Mouse (Mus musculus): Measurements from ENCODE around the gene Kel. TPM values are rescaled to one million over a fixed set of nuclear protein-coding genes. Genes with fewer than 3 reads are reported as not detected.

Gene Kel
- polyA plus RNA-seq, 1 experiment, result not detected

DNA sequence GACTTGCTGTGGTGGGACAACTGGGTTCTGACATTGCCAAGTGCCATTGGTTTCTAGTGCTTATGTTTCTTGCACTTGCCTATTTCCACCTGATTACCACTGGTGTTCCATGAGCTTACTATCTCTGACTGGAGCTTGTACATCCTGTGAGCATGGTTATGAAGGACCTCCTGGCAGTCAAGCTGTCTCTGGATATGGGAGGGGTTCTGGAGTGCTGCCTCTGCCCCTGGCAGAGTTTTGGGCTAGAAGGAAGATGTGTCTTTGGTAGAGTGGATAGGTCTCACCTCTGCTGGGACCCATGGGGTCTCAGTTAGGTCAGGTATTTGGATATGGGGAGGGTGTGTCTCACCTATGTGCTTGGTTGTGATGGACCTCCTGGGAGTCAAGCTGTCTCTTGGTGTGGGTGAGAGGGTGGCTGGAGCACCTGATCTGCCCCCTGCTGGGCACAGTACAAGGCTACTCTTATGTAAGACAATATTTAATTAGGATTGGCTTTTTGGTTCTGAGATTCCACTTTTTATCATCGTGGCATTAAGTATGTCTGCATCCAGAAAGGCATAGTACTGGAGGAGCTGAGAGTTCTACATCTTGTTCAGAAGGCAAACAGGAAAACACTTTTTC, 24.0 kb upstream of the Kel start:
- H3K79me2 ChIP-seq (ENCODE audit: control insufficient read depth, insufficient read depth), result no peaks in the 10 kb centered on the region
- no peaks in the 10 kb centered on the region for H3K27me3 ChIP-seq (ENCODE audit: control insufficient read depth, insufficient read depth, insufficient read length)
- H3K36me3 ChIP-seq (ENCODE audit: control insufficient read depth, insufficient read depth), result no peaks in the 10 kb centered on the region
- H3ac ChIP-seq (ENCODE audit: control insufficient read depth, insufficient read length), result no peak overlapping the region
- TF ChIP-seq MYOD1 (IDR thresholded peaks at IDR 0.05; ENCODE audit: control insufficient read depth in 1 of 3, insufficient read length in 2 of 3, low read depth in 2 of 3), result no peak
- TF ChIP-seq USF1 (IDR thresholded peaks at IDR 0.05; ENCODE audit: low read depth), result no peak
- H3K4me2 ChIP-seq (ENCODE audit: low read depth), result no peak overlapping the region
- H3K4me3 ChIP-seq, result no peak overlapping the region

DNA sequence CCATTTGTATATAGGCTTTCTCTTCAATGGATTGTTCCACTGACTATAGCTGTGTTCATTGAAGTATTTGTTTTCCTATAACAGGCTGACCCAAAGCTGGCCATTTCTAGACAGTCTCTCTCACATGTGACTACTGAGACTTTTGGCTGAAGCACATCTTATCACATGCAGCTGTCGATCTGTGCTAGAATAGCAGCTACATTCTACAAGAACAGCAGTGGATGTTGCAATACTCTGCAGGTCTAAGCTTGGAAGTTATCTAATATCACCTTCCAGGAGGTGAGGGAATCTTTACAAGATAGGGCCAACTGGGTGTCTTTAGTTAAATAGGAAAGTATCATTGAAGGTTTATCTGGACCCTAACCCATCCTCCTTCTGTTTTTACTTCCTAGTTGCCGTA, 17.3 kb upstream of the Kel start:
- H3K4me3 ChIP-seq, result no peak overlapping the region
- H3ac ChIP-seq (ENCODE audit: control insufficient read depth, insufficient read length), result no peak overlapping the region
- no peaks in the 10 kb centered on the region for H3K36me3 ChIP-seq (ENCODE audit: control insufficient read depth, insufficient read depth)
- H3K4me2 ChIP-seq (ENCODE audit: low read depth), result no peak overlapping the region
- H3K27me3 ChIP-seq (ENCODE audit: control insufficient read depth, insufficient read depth, insufficient read length), result no peaks in the 10 kb centered on the region
- TF ChIP-seq MAX (IDR thresholded peaks at IDR 0.05; ENCODE audit: low read depth) (no peak), MYOD1 (IDR thresholded peaks at IDR 0.05; ENCODE audit: control insufficient read depth in 1 of 3, insufficient read length in 2 of 3, low read depth in 2 of 3) (no peak), CEBPB (IDR thresholded peaks at IDR 0.05; ENCODE audit: insufficient read depth, poor library complexity, severe bottlenecking) (0 out of 2 replicates have a peak, but pooled peaks have one; percentile 13)
- no peaks in the 10 kb centered on the region for H3K79me2 ChIP-seq (ENCODE audit: control insufficient read depth, insufficient read depth)

DNA sequence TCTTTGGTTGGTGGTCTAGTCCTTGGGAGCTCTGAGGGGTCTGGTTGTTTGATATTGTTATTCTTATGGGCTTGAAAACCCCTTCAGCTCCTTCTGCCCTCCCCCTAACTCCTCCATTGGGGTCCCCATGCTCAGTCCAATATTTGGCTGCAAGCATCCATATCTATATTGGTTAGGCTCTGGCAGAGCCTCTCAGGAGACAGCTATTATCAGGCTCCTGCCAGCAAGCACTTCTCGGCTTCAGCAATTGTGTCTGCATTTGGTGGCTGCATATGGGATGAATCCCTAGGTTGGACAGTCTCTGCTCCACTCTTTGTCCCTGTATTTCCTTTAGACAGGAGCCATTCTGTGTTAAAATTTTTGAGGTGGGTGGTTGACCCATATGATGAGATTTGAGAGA, 6.1 kb upstream of the Kel start:
- H3K79me2 ChIP-seq (ENCODE audit: control insufficient read depth, insufficient read depth), result no peaks in the 10 kb centered on the region
- no peak overlapping the region for H3K4me2 ChIP-seq (ENCODE audit: low read depth)
- H3K4me3 ChIP-seq, result no peak overlapping the region
- no peak for TF ChIP-seq MYOD1 (IDR thresholded peaks at IDR 0.05; ENCODE audit: control insufficient read depth in 1 of 3, insufficient read length in 2 of 3, low read depth in 2 of 3)
- TF ChIP-seq SRF (IDR thresholded peaks at IDR 0.05; ENCODE audit: control insufficient read depth, insufficient read length, low read depth), result no peak
- no peak for TF ChIP-seq MAX (IDR thresholded peaks at IDR 0.05; ENCODE audit: low read depth)
- TF ChIP-seq POLR2AphosphoS2 (IDR thresholded peaks at IDR 0.05; ENCODE audit: insufficient read length, low read depth), result no peak
- TF ChIP-seq CEBPB (IDR thresholded peaks at IDR 0.05; ENCODE audit: insufficient read depth, poor library complexity, severe bottlenecking), result no peak
- TF ChIP-seq REST (IDR thresholded peaks at IDR 0.05; ENCODE audit: insufficient read depth, insufficient read length), result no peak
- no peak for TF ChIP-seq MYOG (IDR thresholded peaks at IDR 0.05; ENCODE audit: control insufficient read depth in 1 of 3, insufficient read depth in 1 of 3, insufficient read length in 2 of 3, low read depth in 2 of 3)
- TF ChIP-seq POLR2A (IDR thresholded peaks at IDR 0.05; ENCODE audit: insufficient read length, low read depth), result no peak
- no peak for TF ChIP-seq E2F4 (IDR thresholded peaks at IDR 0.05; ENCODE audit: insufficient read depth)
- H3K27me3 ChIP-seq (ENCODE audit: control insufficient read depth, insufficient read depth, insufficient read length), result no peaks in the 10 kb centered on the region
- no peaks in the 10 kb centered on the region for H3K36me3 ChIP-seq (ENCODE audit: control insufficient read depth, insufficient read depth)
- no peak overlapping the region for H3ac ChIP-seq (ENCODE audit: control insufficient read depth, insufficient read length)

DNA sequence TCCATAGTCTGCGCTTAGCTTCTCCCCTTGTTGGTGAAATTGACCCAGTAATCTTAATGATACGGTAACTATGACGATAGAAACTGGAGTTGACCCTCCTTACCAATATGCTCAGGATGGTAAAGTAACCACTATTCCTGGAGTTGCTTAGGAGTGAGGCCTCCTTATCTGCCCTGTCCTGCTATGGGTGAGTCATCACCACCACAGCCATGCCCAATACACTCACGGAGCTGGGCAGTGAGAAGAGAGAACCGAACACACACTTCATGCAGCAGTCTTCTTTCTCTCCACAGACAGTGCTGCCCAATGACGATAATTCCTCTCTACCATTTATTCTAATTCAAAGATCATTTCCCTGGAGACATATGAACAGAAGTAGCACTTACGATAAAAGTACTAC, 2.1 kb upstream of the Kel start:
- Histone ChIP-seq H3K27me3 (ENCODE audit: control insufficient read depth, insufficient read depth, insufficient read length) (no peaks in the 10 kb centered on the region), H3ac (ENCODE audit: control insufficient read depth, insufficient read length) (no peak overlapping the region), H3K79me2 (ENCODE audit: control insufficient read depth, insufficient read depth) (no peaks in the 10 kb centered on the region), H3K4me3 (no peak overlapping the region), H3K4me2 (ENCODE audit: low read depth) (no peak overlapping the region), H3K36me3 (ENCODE audit: control insufficient read depth, insufficient read depth) (no peaks in the 10 kb centered on the region)
- TF ChIP-seq USF1 (IDR thresholded peaks at IDR 0.05; ENCODE audit: low read depth) (no peak), POLR2AphosphoS2 (IDR thresholded peaks at IDR 0.05; ENCODE audit: insufficient read length, low read depth) (no peak), TCF12 (IDR thresholded peaks at IDR 0.05; ENCODE audit: insufficient read depth, poor library complexity, severe bottlenecking) (no peak), MYOD1 (IDR thresholded peaks at IDR 0.05; ENCODE audit: control insufficient read depth in 1 of 3, insufficient read length in 2 of 3, low read depth in 2 of 3) (no peak), CEBPB (IDR thresholded peaks at IDR 0.05; ENCODE audit: insufficient read depth, poor library complexity, severe bottlenecking) (no peak), POLR2A (IDR thresholded peaks at IDR 0.05; ENCODE audit: insufficient read length, low read depth) (no peak), SRF (IDR thresholded peaks at IDR 0.05; ENCODE audit: control insufficient read depth, insufficient read length, low read depth) (no peak), REST (IDR thresholded peaks at IDR 0.05; ENCODE audit: insufficient read depth, insufficient read length) (no peak), TCF3 (IDR thresholded peaks at IDR 0.05; ENCODE audit: insufficient read length, low read depth) (no peak), E2F4 (IDR thresholded peaks at IDR 0.05; ENCODE audit: insufficient read depth) (no peak), MYOG (IDR thresholded peaks at IDR 0.05; ENCODE audit: control insufficient read depth in 1 of 3, insufficient read depth in 1 of 3, insufficient read length in 2 of 3, low read depth in 2 of 3) (no peak), MAX (IDR thresholded peaks at IDR 0.05; ENCODE audit: low read depth) (no peak)

DNA sequence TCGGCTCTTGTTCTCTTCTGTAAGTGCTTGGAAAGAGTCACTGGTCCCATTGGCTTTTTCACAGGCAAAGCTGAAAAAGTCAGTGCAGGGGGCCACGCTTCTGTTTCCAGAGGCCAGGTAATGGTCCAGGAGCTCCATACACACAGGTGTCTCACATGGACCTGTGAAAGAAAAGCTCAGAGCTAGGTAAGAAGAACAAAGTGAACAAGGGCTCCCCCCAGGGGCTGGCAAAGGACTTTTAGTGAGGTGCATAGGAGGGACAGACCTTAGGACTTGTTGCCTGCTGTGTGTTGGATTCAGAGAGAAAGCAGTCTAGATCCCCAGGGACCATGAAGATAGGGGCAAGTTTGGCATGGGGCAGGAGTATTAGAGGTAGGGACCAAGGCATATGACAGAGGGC, 1.2 kb downstream of the Kel start:
- no peak overlapping the region for H3K4me3 ChIP-seq
- no peak overlapping the region for H3ac ChIP-seq (ENCODE audit: control insufficient read depth, insufficient read length)
- H3K36me3 ChIP-seq (ENCODE audit: control insufficient read depth, insufficient read depth), result no peaks in the 10 kb centered on the region
- no peak for TF ChIP-seq MAX (IDR thresholded peaks at IDR 0.05; ENCODE audit: low read depth)
- TF ChIP-seq MYOG (IDR thresholded peaks at IDR 0.05; ENCODE audit: control insufficient read depth in 1 of 3, insufficient read depth in 1 of 3, insufficient read length in 2 of 3, low read depth in 2 of 3), result no peak
- no peak for TF ChIP-seq POLR2A (IDR thresholded peaks at IDR 0.05; ENCODE audit: insufficient read length, low read depth)
- no peak for TF ChIP-seq TCF12 (IDR thresholded peaks at IDR 0.05; ENCODE audit: insufficient read depth, poor library complexity, severe bottlenecking)
- no peak for TF ChIP-seq CEBPB (IDR thresholded peaks at IDR 0.05; ENCODE audit: insufficient read depth, poor library complexity, severe bottlenecking)
- no peak for TF ChIP-seq SRF (IDR thresholded peaks at IDR 0.05; ENCODE audit: control insufficient read depth, insufficient read length, low read depth)
- no peak for TF ChIP-seq TCF3 (IDR thresholded peaks at IDR 0.05; ENCODE audit: insufficient read length, low read depth)
- TF ChIP-seq USF1 (IDR thresholded peaks at IDR 0.05; ENCODE audit: low read depth), result no peak
- TF ChIP-seq E2F4 (IDR thresholded peaks at IDR 0.05; ENCODE audit: insufficient read depth), result no peak
- TF ChIP-seq REST (IDR thresholded peaks at IDR 0.05; ENCODE audit: insufficient read depth, insufficient read length), result no peak
- TF ChIP-seq POLR2AphosphoS2 (IDR thresholded peaks at IDR 0.05; ENCODE audit: insufficient read length, low read depth), result no peak
- no peak for TF ChIP-seq MYOD1 (IDR thresholded peaks at IDR 0.05; ENCODE audit: control insufficient read depth in 1 of 3, insufficient read length in 2 of 3, low read depth in 2 of 3)
- no peaks in the 10 kb centered on the region for H3K79me2 ChIP-seq (ENCODE audit: control insufficient read depth, insufficient read depth)
- no peaks in the 10 kb centered on the region for H3K27me3 ChIP-seq (ENCODE audit: control insufficient read depth, insufficient read depth, insufficient read length)
- no peak overlapping the region for H3K4me2 ChIP-seq (ENCODE audit: low read depth)

Measured in myocyte (in vitro differentiated cells).